Mouse (Mus musculus) right cerebral cortex, postnatal 25 days (tissue): ENCODE results near the gene Wnt7b.

Experiments used
- DNase-seq: peaks from one replicate; pipeline ENCODE4 v3.0.0; 2022

Wnt7b gene

GRCm38 (mm10) chr15:85503127-85503526 lies 79.1 kb downstream of the Wnt7b start, which contains the start of gene 7530416G11Rik:
Gene 7530416G11Rik (minus strand): TSS chr15:85503227.
- no peak for DNase-seq

- DNase-seq = no peak
Measured at GRCm38 (mm10) chr15:85500267-85500666, 82.0 kb downstream of the Wnt7b start.

GRCm38 (mm10) chr15:85497981-85498475 lies 84.2 kb downstream of the Wnt7b start:
- DNase-seq = no peak

DNA sequence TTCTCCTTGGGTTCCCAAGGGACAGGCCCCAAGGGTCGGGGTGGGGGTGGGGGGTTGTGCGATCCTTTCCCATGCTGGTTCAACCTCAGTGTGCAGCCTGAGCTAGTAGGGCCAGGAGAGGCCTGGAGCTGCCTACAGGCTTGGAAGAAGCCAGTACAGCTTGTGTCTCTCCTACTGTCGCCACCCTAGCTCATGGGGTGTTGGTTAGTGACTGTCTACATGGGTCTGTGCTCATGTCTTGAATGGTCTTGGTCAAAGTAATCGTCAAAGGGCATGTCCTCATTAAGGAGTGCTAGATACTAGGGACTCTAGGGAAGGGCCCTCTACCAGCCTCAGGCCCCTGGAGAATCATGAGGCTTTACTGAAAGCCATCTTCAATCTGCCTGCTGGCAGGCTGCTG lies 84.7 kb downstream of the Wnt7b start:
- no peak for DNase-seq

- peak; percentile 77 for DNase-seq
Measured at GRCm38 (mm10) chr15:85494163-85494621, 88.1 kb downstream of the Wnt7b start.

GRCm38 (mm10) chr15:85489751-85490150 lies 92.5 kb downstream of the Wnt7b start:
- DNase-seq = no peak

- DNase-seq = no peak
Measured at GRCm38 (mm10) chr15:85488900-85489299, 93.4 kb downstream of the Wnt7b start.
